Mouse (Mus musculus): ENCODE data around the gene Myoc. TPM values are rescaled to one million over a fixed set of nuclear protein-coding genes. Genes with fewer than 3 reads are reported as not detected.

The Myoc gene
- polyA plus RNA-seq (2015; fragmentation: Nextera tagmentation; extraction: Ambion mirVana), result 0.06 and 0.18 TPM in 2 replicates

GRCm38 (mm10) chr1:162639051-162639750 lies at the start of gene Myoc:
Myoc (plus strand) TSS chr1:162639155.
- H3K4me3 ChIP-seq (ENCODE audit: low read length), result no peak within 1 kb of the TSS
- ATAC-seq, result no peak
- H3K9ac ChIP-seq (ENCODE audit: low read depth, low read length), result no peak within 1 kb of the TSS
- WGBS, result 76% methylated on average over 10 of the region's 10 CpGs
- no peak within 1 kb of the TSS for H3K27ac ChIP-seq (ENCODE audit: low read length)
- no peaks in the 10 kb centered on the region for H3K27me3 ChIP-seq (replicated peaks; ENCODE audit: control insufficient read depth, insufficient read depth, low read length)
- H3K9me3 ChIP-seq (ENCODE audit: control insufficient read depth, low read length), result no peaks in the 10 kb centered on the region
- no peak within 1 kb of the TSS for H3K4me2 ChIP-seq (ENCODE audit: low read depth, low read length)
- H3K4me1 ChIP-seq (ENCODE audit: control insufficient read depth, insufficient read depth, low read length), result no peaks in the 10 kb centered on the region
- H3K36me3 ChIP-seq (ENCODE audit: control insufficient read depth, insufficient read depth, low read length), result no peaks in the 10 kb centered on the region

DNA sequence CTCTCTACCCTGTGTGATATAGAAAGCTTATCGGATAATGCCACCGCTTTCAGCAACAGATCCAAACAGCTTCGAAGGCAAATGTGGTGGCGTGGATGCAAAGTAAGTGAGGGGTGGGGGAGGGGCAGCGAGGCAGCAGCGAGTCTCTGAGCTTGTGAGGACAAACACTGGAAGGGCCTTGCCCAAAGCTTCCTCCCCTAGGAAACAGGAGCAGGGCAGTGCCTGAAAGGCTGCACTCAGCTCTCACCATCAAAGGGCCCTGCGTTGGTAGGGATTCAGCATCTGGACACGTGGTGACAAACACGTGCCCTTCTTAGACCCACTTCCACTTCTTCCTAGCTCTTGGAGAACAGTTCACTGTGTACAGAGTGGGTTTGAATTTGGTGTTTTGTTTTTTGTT lies 49.5 kb upstream of the Myoc start:
- H3K9me3 ChIP-seq (ENCODE audit: control insufficient read depth, low read length), result no peaks in the 10 kb centered on the region
- no peak overlapping the region for H3K4me2 ChIP-seq (ENCODE audit: low read depth, low read length)
- H3K9ac ChIP-seq (ENCODE audit: low read depth, low read length), result no peak overlapping the region
- H3K27ac ChIP-seq (ENCODE audit: low read length), result no peak overlapping the region
- no peaks in the 10 kb centered on the region for H3K27me3 ChIP-seq (replicated peaks; ENCODE audit: control insufficient read depth, insufficient read depth, low read length)
- H3K4me3 ChIP-seq (ENCODE audit: low read length), result no peak overlapping the region
- WGBS, result 25% methylated on average over 9 of the region's 9 CpGs
- no peaks in the 10 kb centered on the region for H3K36me3 ChIP-seq (ENCODE audit: control insufficient read depth, insufficient read depth, low read length)
- ATAC-seq, result peak; percentile 28; the same call in 1 of the 2 replicates
- peaks cover 2% of the 10 kb centered on the region; the same call in 1 of the 2 replicates for H3K4me1 ChIP-seq (ENCODE audit: control insufficient read depth, insufficient read depth, low read length)

DNA sequence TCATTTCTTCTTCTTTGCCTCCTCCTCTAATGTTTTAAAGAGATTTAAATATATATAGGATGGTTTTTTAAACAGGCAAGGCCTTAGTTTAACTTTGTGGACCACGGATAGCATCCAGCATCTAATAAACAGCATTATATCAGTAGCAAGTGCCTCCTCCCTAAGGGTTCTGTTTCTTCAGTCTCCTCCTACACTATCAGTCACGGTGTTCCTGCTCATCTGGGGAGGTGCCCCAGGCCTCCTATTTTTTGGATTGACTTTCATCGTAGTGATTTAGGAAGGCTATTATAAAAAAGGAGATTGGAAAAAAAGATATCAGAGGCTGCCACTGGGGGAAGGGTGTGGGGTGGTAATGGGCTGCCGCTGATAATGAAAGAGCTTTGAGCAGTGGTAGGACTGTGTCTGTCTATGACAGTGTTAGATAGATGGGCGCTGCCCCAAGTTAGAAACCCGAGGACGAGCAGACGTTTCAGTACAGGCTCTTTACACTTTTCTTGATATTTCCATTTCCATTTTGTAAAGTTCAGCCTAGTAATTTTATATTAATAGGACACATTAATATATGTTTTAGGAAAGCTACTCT lies 48.4 kb upstream of the Myoc start:
- H3K27me3 ChIP-seq (replicated peaks; ENCODE audit: control insufficient read depth, insufficient read depth, low read length), result no peaks in the 10 kb centered on the region
- peaks cover 2% of the 10 kb centered on the region; the same call in 1 of the 2 replicates for H3K4me1 ChIP-seq (ENCODE audit: control insufficient read depth, insufficient read depth, low read length)
- H3K4me2 ChIP-seq (ENCODE audit: low read depth, low read length), result no peak overlapping the region
- no peak overlapping the region for H3K9ac ChIP-seq (ENCODE audit: low read depth, low read length)
- H3K27ac ChIP-seq (ENCODE audit: low read length), result no peak overlapping the region
- H3K4me3 ChIP-seq (ENCODE audit: low read length), result no peak overlapping the region
- WGBS, result 81% methylated on average over 8 of the region's 8 CpGs
- no peaks in the 10 kb centered on the region for H3K36me3 ChIP-seq (ENCODE audit: control insufficient read depth, insufficient read depth, low read length)
- ATAC-seq, result no peak
- H3K9me3 ChIP-seq (ENCODE audit: control insufficient read depth, low read length), result no peaks in the 10 kb centered on the region

GRCm38 (mm10) chr1:162597379-162598102 lies 41.4 kb upstream of the Myoc start:
- Histone ChIP-seq H3K9me3 (ENCODE audit: control insufficient read depth, low read length) (no peaks in the 10 kb centered on the region), H3K4me1 (ENCODE audit: control insufficient read depth, insufficient read depth, low read length) (no peaks in the 10 kb centered on the region), H3K4me3 (ENCODE audit: low read length) (no peak overlapping the region), H3K27me3 (replicated peaks; ENCODE audit: control insufficient read depth, insufficient read depth, low read length) (no peaks in the 10 kb centered on the region), H3K4me2 (ENCODE audit: low read depth, low read length) (no peak overlapping the region), H3K27ac (ENCODE audit: low read length) (no peak overlapping the region), H3K9ac (ENCODE audit: low read depth, low read length) (no peak overlapping the region), H3K36me3 (ENCODE audit: control insufficient read depth, insufficient read depth, low read length) (no peaks in the 10 kb centered on the region; the same call in 1 of the 2 replicates)
- ATAC-seq, result no peak
- WGBS, result 63% methylated on average over 3 of the region's 3 CpGs

DNA sequence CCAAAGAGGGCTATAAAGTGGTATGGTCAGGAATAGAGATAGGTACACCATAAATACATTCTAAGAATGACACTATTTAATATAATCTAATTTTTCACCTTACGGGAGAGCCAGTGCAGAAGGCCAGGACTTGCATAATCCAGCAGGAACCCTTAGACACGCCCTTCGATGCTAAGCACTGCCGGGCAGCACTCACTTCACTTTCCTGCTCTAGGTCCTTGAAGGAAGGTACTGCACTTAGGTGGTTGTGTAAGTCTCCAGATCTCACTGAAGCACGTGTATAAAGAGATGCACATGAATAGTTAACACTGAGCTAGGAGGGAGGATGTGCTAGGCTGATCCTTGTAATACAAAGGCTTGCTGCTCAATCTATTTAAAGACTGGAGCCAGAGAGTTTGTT lies 39.3 kb upstream of the Myoc start:
- Histone ChIP-seq H3K4me2 (ENCODE audit: low read depth, low read length) (no peak overlapping the region), H3K4me1 (ENCODE audit: control insufficient read depth, insufficient read depth, low read length) (no peaks in the 10 kb centered on the region), H3K9ac (ENCODE audit: low read depth, low read length) (no peak overlapping the region), H3K27ac (ENCODE audit: low read length) (no peak overlapping the region), H3K27me3 (replicated peaks; ENCODE audit: control insufficient read depth, insufficient read depth, low read length) (no peaks in the 10 kb centered on the region), H3K36me3 (ENCODE audit: control insufficient read depth, insufficient read depth, low read length) (no peaks in the 10 kb centered on the region; the same call in 1 of the 2 replicates), H3K9me3 (ENCODE audit: control insufficient read depth, low read length) (no peaks in the 10 kb centered on the region), H3K4me3 (ENCODE audit: low read length) (no peak overlapping the region)
- no peak for ATAC-seq
- WGBS, result 90% methylated on average over 5 of the region's 5 CpGs

DNA sequence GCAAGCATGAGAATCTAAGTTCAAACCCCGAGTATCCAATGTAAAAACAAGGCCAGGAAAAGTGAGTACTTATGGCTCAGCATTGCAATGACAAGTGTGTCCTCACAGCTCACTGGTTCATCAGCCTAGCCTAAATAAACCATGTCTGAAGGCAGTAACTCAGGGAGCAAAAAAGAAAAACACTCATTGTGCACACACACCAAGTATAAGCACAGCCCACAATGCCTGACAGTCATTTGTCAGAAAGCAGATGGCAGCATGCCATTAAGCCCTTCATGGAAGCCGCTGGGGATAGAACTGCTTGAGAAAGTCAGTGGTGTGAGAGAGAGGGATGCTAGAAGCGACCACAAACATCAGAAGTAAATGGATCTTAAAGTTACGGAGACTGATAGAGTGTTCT lies 37.7 kb upstream of the Myoc start:
- Histone ChIP-seq H3K9me3 (ENCODE audit: control insufficient read depth, low read length) (no peaks in the 10 kb centered on the region), H3K4me3 (ENCODE audit: low read length) (no peak overlapping the region), H3K4me1 (ENCODE audit: control insufficient read depth, insufficient read depth, low read length) (no peaks in the 10 kb centered on the region), H3K4me2 (ENCODE audit: low read depth, low read length) (no peak overlapping the region), H3K27ac (ENCODE audit: low read length) (no peak overlapping the region), H3K27me3 (replicated peaks; ENCODE audit: control insufficient read depth, insufficient read depth, low read length) (no peaks in the 10 kb centered on the region), H3K36me3 (ENCODE audit: control insufficient read depth, insufficient read depth, low read length) (no peaks in the 10 kb centered on the region; the same call in 1 of the 2 replicates), H3K9ac (ENCODE audit: low read depth, low read length) (no peak overlapping the region)
- 71% methylated on average over 4 of the region's 4 CpGs for WGBS
- no peak; the same call in 1 of the 2 replicates for ATAC-seq

GRCm38 (mm10) chr1:162608127-162608526 lies 30.8 kb upstream of the Myoc start:
- no peak for ATAC-seq
- Histone ChIP-seq H3K27ac (ENCODE audit: low read length) (no peak overlapping the region), H3K9me3 (ENCODE audit: control insufficient read depth, low read length) (no peaks in the 10 kb centered on the region), H3K4me3 (ENCODE audit: low read length) (no peak overlapping the region), H3K36me3 (ENCODE audit: control insufficient read depth, insufficient read depth, low read length) (no peaks in the 10 kb centered on the region), H3K4me2 (ENCODE audit: low read depth, low read length) (no peak overlapping the region), H3K27me3 (replicated peaks; ENCODE audit: control insufficient read depth, insufficient read depth, low read length) (no peaks in the 10 kb centered on the region), H3K4me1 (ENCODE audit: control insufficient read depth, insufficient read depth, low read length) (no peaks in the 10 kb centered on the region), H3K9ac (ENCODE audit: low read depth, low read length) (no peak overlapping the region)
- WGBS, result 35% methylated on average over 1 of the region's 1 CpGs

GRCm38 (mm10) chr1:162609633-162610250 lies 29.2 kb upstream of the Myoc start:
- H3K4me3 ChIP-seq (ENCODE audit: low read length), result no peak overlapping the region
- ATAC-seq, result no peak
- H3K4me2 ChIP-seq (ENCODE audit: low read depth, low read length), result no peak overlapping the region
- no peaks in the 10 kb centered on the region for H3K27me3 ChIP-seq (replicated peaks; ENCODE audit: control insufficient read depth, insufficient read depth, low read length)
- WGBS, result 51% methylated on average over 9 of the region's 9 CpGs
- H3K4me1 ChIP-seq (ENCODE audit: control insufficient read depth, insufficient read depth, low read length), result no peaks in the 10 kb centered on the region
- no peak overlapping the region for H3K9ac ChIP-seq (ENCODE audit: low read depth, low read length)
- H3K9me3 ChIP-seq (ENCODE audit: control insufficient read depth, low read length), result no peaks in the 10 kb centered on the region
- H3K36me3 ChIP-seq (ENCODE audit: control insufficient read depth, insufficient read depth, low read length), result no peaks in the 10 kb centered on the region
- no peak overlapping the region for H3K27ac ChIP-seq (ENCODE audit: low read length)

- H3K4me2 ChIP-seq (ENCODE audit: low read depth, low read length), result no peak overlapping the region
- no peaks in the 10 kb centered on the region for H3K36me3 ChIP-seq (ENCODE audit: control insufficient read depth, insufficient read depth, low read length)
- no peaks in the 10 kb centered on the region for H3K9me3 ChIP-seq (ENCODE audit: control insufficient read depth, low read length)
- no peak overlapping the region for H3K27ac ChIP-seq (ENCODE audit: low read length)
- ATAC-seq, result no peak
- no peak overlapping the region for H3K4me3 ChIP-seq (ENCODE audit: low read length)
- 56% methylated on average over 4 of the region's 4 CpGs for WGBS
- H3K9ac ChIP-seq (ENCODE audit: low read depth, low read length), result no peak overlapping the region
- no peaks in the 10 kb centered on the region for H3K27me3 ChIP-seq (replicated peaks; ENCODE audit: control insufficient read depth, insufficient read depth, low read length)
- H3K4me1 ChIP-seq (ENCODE audit: control insufficient read depth, insufficient read depth, low read length), result no peaks in the 10 kb centered on the region
These were observed 27.8 kb upstream of the Myoc start for GRCm38 (mm10) chr1:162611191-162611590.

Data from intestine, embryonic 16.5 days (tissue).